Mouse (Mus musculus): ENCODE data around the gene Tubg2.

GRCm38 (mm10) chr11:101173631-101174388 is 18.1 kb downstream of the Tubg2 start:
- TF ChIP-seq POLR2A (IDR thresholded peaks at IDR 0.05; ENCODE audit: control insufficient read depth, low read depth, low read length) = no peak
- TF ChIP-seq CTCF (IDR thresholded peaks at IDR 0.05; ENCODE audit: control insufficient read depth, insufficient read depth, insufficient replicate concordance, low read depth, low read length) = peak; percentile 48; the same call in 1 of the 2 replicates

All from testis, adult 2 months (tissue).